Mouse (Mus musculus): Measurements from ENCODE around the gene Tle4.
"Not testable (repeated sequence)": the region's sequence is repeated elsewhere in the genome, so short reads cannot be mapped to it uniquely, and the experiment has no call there.

Gene Tle4

GRCm38 (mm10) chr19:14597917-14598689 lies at the start of gene Tle4:
Gene Tle4, minus strand, starts transcription at chr19:14598051.
- peak; percentile 100 for DNase-seq

GRCm38 (mm10) chr19:14645666-14646065 lies 47.8 kb upstream of the Tle4 start:
- DNase-seq: no peak

GRCm38 (mm10) chr19:14644756-14645155 lies 46.9 kb upstream of the Tle4 start:
- no peak for DNase-seq

GRCm38 (mm10) chr19:14643091-14643490 lies 45.2 kb upstream of the Tle4 start:
- DNase-seq: not testable (repeated sequence)

- DNase-seq: no peak
Measured at GRCm38 (mm10) chr19:14642663-14643062, 44.8 kb upstream of the Tle4 start.

- DNase-seq: no peak
Measured at GRCm38 (mm10) chr19:14635213-14635928, 37.5 kb upstream of the Tle4 start.

GRCm38 (mm10) chr19:14623355-14623754 lies 25.5 kb upstream of the Tle4 start:
- DNase-seq: no peak

GRCm38 (mm10) chr19:14620534-14620933 lies 22.7 kb upstream of the Tle4 start:
- DNase-seq: no peak

GRCm38 (mm10) chr19:14619814-14620213 lies 22.0 kb upstream of the Tle4 start:
- no peak for DNase-seq

GRCm38 (mm10) chr19:14614816-14615215 lies 17.0 kb upstream of the Tle4 start:
- DNase-seq: no peak

GRCm38 (mm10) chr19:14610542-14611317 lies 12.9 kb upstream of the Tle4 start:
- DNase-seq: no peak

GRCm38 (mm10) chr19:14600841-14601240 lies 3.0 kb upstream of the Tle4 start:
- DNase-seq: no peak

GRCm38 (mm10) chr19:14600354-14600753 lies 2.5 kb upstream of the Tle4 start:
- DNase-seq: no peak

- no peak for DNase-seq
Measured at GRCm38 (mm10) chr19:14599851-14600251, 2.0 kb upstream of the Tle4 start.

- DNase-seq: no peak
Measured at GRCm38 (mm10) chr19:14598690-14599288, 938 bp upstream of the Tle4 start.

- DNase-seq: peak; percentile 66 to 71
Measured at GRCm38 (mm10) chr19:14596941-14597916, 622 bp downstream of the Tle4 start.

GRCm38 (mm10) chr19:14596358-14596940 lies 1.4 kb downstream of the Tle4 start:
- peak; percentile 11 to 22 for DNase-seq

- DNase-seq: no peak
Measured at GRCm38 (mm10) chr19:14595390-14595997, 2.4 kb downstream of the Tle4 start.

GRCm38 (mm10) chr19:14594537-14594936 lies 3.3 kb downstream of the Tle4 start:
- DNase-seq: no peak

- DNase-seq: no peak
Measured at GRCm38 (mm10) chr19:14591809-14592535, 5.9 kb downstream of the Tle4 start.
